Mouse (Mus musculus) erythroblast, adult 5-6 weeks (primary cell): ENCODE measurements around the gene Tmem160. TPM values are rescaled to one million over a fixed set of nuclear protein-coding genes. Genes with fewer than 3 reads are reported as not detected.

Experiments used
- ATAC-seq: replicated peaks from 2 replicates; pipeline ENCODE4 v1.8.0; 2016; ENCODE audit warnings: moderate number of reproducible peaks, mild to moderate bottlenecking, moderate TSS enrichment, inconsistent platforms; ENCODE audit not compliant: poor library complexity, low FRiP score, severe bottlenecking
- total RNA-seq, 2 experiments: library from RNA; stranded (forward) in 1 of 2; stranded (reverse) in 1 of 2; fragments of 150-400 nt in 1 of 2; fragments of 200-764, 138-1000 nt in 1 of 2; gene quantifications; 2 replicates each; pipeline versions ENCODE4 v1.2.3 to v1.2.4; 2015 to 2017; ENCODE audit warnings: low replicate concordance in 2 of 2

Tmem160 gene
- total RNA-seq, 2 experiments from 2014 or later = 4.6 TPM; not detected in 1

DNA sequence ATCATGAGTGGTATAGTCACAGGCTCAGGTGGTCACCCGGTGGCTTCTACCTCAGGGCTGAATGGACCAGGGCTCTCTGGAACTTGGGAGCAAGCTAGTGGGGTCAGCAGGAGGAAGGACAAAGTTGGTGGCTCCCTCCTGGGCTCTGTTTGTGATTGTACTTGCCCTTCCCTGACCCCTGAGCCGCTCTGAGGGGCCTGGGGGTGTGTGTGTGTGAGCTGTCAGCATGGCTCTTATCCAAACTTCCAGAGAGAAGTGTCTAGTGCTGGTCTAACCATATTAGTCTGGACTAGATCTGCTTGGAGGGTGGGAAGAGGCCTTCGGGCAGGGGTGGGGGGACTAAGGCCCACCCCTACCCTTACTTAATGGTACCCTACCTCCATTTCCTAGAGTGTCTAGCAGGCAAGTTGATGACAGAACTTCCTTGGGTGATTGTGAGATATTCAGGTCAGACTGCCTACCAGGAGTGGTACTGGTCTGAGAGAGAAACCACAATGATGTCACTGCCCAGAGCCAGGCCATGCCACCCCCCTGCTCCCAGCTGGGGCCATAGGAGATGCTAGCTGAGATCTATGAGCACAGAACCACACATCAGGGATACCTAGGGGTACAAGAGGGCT is 19.1 kb upstream of the Tmem160 start:
- ATAC-seq = no peak

DNA sequence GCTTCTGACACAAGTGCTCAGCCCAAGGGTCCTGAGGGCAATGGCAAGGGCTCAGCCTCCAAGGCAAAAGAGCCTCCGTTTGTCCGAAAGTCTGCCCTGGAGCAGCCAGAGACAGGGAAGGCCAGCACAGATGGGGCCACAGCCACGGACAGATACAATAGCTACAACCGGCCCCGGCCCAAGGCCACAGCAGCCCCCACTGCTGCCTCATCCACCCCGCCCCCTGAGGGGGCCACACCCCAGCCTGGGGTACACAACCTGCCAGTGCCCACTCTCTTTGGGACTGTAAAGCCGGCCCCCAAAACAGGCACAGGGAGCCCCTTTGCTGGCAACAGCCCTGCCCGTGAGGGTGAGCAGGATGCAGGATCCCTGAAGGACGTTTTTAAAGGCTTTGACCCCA is 17.5 kb upstream of the Tmem160 start:
- no peak for ATAC-seq

DNA sequence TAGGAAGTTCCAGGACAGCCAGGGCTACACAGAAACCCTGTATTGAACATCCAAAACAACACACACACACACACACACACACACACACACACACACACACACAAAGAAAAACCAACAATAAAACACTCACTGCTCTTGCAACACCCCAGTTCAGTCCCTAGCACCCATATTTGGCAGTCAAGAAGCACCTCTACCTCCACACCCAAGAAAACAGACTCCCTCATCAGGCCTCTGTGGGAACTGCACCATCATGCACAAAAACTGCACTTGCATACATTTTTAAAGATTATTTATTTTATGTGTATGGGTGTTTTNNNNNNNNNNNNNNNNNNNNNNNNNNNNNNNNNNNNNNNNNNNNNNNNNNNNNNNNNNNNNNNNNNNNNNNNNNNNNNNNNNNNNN is 11.3 kb upstream of the Tmem160 start:
- ATAC-seq = peak; percentile 84

DNA sequence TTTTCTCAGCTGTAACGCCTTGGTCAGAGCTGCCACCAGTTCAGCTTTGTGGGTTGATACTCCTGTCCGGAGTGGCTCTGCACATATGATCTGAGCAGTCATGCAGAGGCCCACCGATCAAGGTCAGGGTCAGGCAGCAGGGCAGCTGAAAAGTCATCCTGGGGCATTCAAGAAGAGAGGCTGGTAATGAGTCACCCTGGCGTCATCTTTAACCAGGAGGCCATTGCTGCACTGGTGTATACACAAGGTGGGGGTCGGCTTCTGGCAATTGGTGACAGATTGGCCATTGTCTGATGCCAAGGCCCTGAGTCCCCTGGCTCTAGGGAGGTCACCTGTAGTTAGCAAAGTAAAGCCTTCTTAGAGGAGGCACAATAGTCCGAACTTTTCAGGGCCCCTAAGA is 923 bp upstream of the Tmem160 start:
- ATAC-seq = no peak

DNA sequence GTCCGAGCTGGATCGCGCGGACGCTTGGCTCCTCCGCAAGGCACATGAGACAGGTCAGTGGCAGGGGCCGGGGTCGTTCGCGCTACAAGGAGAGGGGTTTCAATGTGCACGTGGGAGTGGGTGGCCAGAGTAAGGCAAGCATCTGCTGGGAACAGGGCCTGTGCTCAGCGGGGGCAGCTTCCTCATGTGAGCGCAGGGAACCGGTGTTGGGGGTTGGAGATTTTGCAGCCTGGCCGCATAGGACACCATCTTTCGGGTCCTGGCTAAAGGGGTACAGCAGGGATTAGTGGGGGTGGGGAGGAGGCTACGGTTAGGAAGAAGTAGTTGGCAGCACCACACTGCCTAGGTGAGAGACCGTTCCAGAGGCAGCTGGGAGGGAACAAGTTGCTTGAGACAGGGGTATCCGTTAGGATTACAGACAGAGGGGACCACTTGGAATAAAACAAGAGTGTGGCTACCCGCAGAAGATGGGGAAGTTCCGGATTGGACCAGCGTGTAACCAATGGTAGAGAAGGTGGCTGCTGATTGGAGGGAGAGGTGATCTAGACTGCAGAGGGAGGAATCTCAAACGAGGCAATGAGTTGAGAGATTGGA is 636 bp downstream of the Tmem160 start:
- ATAC-seq = peak; percentile 48; the same call in 1 of the 2 replicates

DNA sequence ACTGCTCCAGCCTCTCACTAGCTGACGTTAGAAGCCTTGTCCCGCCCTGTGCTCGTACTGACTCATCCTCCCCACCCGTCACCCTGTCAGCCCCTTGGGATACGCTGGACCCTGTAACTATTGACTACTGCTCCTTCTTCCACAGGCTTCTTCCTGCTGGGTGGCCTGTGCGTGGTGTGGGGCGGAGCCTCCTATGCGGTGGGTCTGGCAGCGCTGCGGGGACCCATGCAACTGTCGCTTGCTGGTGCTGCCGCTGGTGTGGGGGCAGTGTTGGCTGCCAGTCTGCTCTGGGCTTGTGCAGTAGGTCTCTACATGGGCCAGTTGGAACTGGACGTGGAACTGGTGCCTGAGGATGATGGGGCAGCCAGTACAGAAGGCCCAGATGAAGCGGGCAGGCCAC is 2.4 kb downstream of the Tmem160 start:
- no peak for ATAC-seq

DNA sequence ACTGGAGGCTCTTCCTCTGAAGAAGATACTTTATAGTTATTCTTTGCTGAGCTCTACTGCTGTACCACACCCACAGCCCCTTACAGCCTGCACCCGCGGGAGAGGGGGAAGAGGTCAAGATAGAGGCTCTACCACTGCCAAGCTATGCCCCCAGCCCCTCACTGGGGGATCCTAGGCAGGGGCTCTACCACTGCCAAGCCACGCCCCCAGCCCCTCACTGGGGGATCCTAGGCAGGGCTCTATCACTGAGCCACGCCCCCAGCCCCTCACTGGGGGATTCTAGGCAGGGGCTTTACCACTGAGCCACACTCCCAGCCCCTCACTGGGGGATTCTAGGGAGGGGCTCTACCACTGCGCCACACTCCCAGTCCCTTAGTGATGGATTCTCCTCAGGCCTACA is 3.7 kb downstream of the Tmem160 start:
- ATAC-seq = no peak

DNA sequence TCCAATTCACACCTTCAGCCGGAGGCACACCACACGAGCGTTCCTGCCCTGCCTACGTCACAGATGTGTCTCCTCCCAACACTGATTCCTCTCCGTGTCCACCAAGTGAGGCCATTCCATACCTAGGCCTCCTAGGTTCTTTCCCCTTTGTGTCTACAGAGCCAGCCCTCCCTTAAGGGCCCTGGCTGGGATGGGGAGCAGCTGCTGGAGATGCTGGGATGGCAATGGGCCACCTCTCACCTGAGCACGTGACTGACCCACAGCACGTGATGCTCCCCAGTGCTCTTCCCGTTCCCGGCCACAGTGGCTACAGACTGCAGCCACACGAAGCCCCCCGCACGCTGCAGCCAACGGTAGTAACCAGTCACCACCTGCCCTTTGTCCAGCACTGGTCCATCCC is 8.0 kb downstream of the Tmem160 start:
- no peak for ATAC-seq

DNA sequence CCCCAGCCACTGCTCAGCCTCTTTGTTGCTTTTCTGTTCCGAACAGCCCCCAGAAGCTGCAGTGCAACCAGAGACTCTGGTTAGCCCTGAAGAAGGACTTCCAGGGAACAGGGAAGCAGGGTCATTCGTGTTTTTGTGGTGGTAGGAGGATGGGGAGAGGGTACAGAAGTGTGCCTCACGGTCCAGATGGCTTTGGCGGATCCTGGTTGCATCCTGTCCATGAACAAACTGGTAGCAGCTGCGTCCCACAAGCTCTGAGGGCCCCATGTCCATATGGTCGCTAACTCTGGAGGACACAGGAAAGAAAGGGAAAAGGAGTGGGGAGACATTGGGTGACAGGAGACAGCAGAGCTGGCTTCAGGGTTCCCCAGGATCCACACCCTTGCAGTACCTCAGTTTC is 8.6 kb downstream of the Tmem160 start:
- no peak for ATAC-seq

DNA sequence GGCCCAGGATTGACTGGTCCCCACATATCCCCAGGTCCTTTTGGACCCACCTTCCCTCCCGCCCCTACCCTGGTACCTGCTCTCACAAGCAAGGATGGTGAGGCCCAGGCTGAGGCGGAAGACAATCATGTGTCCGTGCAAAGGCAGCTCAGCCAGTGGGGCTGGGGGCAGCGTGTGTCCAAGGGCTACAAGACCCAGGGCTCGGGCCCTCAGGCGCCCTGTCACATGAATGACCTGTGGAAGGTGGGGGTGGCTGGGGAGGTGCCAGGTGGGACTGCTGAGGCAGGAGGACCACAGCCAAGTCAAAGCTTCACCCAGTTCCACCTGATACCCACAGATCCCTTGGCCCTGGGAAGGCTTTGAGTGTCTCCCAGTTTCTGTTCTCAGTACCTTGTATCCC is 9.1 kb downstream of the Tmem160 start:
- no peak for ATAC-seq

DNA sequence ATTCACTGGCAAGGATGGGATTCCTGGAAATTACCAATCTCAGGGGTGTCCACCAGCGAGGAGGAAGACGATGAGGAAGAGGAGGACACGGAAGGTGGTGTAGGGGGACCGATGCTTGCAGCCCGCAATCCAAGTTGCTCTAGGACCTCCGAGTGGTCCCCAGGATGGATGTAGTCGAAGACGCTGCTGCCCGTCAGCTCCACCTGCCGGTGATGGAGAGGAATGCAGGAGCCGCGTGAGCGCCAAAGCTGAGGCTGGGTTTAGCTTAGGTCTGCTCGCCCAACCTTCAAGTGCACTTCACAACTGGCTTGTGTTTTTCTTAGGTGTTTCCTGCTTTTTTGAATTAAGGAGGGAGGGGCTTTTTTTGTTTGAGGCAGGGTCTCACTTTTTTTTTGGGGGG is 10.6 kb downstream of the Tmem160 start:
- peak; percentile 78 for ATAC-seq

DNA sequence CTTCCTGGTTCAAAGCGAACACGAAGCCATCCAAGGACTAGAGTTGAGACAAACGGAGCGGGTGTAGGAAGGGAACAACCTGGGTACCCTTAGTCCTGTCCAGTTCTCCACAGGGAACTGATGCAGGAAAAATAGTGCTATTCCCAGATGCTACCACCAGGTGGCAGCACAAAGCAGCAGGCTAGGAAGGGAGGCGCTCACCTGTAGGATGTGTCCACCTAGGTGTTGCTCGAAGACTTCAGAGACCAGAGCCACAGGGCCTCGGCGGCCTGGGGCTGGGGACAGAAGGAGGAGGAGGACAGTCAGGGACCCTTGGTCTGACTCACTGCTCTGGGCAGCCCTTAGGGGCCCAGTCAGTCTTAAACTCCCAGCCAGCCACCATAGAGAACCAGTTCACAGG is 12.6 kb downstream of the Tmem160 start:
- ATAC-seq = peak; percentile 76

DNA sequence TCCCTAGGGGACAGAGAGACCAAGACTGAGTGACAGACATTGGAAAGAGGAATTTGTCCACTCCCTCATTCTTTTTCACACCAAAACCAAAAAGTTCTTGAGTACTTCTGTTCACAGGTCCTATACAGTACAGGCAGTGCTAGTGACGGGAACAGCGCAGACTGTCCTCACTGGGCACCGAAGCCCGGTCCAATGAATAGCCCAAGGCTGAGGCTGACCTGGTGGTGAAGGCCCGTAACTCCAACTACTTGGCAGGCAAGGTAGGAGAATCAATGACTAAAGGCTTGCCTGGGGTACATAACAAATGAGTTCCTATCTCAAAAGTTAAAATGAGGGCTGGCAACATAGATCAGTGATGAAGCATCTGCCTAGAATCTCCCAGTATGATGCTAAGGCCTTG is 13.0 kb downstream of the Tmem160 start:
- ATAC-seq = 0 out of 2 replicates have a peak, but pooled peaks have one; percentile 5

DNA sequence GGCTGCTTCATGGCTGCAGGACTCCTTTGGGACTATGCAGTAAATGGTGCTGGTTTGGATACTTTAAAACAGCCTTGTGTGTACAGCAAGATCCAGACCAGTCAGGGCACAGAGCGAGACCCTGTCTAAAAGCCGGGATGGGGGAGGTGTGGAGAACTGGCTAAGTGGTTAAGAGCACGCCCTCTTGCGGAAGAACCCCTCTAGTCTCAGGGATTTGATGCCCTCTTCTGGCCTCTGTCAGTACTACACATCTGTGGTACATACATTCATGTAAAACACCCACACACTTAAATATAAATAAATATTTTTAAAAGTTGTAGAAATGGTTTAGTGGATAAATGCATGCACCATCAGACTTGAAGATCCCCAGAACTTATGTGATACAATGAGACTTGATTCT is 14.0 kb downstream of the Tmem160 start:
- ATAC-seq = 0 out of 2 replicates have a peak, but pooled peaks have one; percentile 35

DNA sequence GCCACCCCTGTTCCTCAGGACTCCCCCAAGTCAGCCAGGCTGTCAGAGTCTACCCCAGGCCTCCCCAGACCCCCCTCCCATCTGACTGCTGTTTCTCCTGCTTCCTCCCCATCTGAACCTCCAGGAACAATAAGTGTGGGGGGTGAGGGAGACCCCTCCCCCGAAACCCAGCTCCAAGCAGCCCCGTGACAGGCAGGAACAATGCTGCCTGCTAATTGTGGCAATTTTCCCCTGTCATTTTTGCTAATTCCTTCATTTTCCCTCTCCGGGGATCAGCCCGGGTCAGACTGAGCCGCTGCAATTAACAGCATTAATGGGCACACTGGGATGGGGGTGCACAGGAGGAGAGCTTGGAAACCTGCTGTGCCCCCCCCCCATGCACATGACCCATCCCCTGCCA is 15.5 kb downstream of the Tmem160 start:
- no peak for ATAC-seq

DNA sequence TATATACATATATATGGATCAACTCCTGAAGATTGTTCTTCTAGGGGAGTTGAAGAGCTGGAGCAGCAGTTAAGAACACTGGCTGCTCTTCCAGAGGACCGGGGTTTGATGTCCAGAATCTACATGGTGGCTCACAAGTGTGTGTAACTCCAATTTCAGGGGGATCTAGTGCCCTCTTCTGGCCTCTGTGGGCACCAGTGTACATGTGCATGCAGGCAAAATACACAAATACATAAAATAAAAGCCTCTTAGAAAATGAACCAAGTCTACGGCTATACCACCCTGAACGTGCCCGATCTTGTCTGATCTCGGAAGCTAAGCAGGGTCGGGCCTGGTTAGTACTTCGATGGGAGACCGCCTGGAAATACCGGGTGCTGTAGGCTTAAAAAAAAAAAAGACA is 19.0 kb downstream of the Tmem160 start:
- ATAC-seq = no peak

DNA sequence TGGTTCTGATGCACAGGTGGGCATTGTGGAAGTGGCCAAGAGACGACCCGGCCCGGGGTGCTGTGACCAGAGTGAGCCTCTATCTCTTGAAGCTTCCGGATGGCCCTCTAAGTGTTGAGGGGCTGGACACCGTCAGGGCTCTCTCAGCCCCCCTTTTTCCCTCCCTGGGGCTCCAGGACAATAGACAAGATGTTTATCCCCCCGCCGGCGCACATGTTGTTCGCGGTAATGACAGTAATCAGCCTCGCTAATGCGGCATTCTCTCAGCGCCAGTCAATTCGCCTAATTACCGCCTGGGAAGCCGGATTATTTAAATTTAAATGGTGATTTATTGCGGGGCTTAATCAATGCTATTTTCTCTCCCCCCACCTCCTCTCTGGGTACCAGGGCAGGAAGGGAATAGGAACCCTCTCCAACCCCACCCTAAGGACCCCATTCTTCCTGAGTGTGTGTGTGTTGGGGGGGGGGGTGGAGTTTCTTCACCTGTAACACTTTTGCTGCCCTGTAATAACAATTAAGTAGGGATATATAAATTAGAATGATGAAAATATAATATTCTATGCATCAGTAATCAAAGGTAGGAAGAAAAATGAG is 19.6 kb downstream of the Tmem160 start:
- no peak for ATAC-seq

DNA sequence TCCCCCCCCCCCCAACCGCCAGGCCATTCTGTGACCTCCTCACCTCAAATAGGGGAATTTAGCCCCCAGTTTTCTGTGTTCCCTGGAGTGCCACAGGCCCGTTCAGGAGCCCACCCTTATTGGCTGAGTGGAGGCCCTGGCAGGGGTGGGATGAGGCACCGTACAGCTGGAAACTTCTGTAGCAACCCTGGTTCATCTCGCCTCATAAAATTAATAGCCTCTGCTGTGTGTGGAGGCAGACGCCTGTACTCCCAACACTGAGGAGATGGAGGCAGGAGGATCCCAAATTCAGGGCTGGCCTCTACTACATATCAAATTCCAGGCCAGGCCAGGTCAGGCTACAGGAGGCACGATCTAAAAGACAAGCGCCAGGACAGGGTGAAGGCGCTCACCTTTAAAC is 21.3 kb downstream of the Tmem160 start:
- ATAC-seq = no peak

DNA sequence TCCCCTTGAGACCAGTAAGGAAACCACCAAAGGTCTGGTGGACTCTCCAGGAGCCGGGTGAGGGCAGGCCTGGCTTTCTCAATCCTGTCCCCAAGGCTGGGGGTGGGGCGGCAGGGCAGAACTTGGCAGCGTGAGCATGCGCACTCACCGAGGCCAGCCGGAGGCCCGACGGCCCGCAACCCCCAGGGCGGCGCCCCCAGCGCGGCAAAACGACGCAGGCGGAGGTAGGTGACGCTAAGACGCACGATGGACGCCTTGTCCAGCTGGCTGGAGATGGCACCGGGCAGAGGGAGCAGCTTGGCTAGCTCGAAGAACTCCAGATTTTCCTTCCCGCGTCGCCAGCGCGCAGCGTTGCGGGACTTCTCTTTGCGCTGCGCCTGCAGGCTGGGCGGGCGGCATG is 21.9 kb downstream of the Tmem160 start:
- ATAC-seq = no peak

DNA sequence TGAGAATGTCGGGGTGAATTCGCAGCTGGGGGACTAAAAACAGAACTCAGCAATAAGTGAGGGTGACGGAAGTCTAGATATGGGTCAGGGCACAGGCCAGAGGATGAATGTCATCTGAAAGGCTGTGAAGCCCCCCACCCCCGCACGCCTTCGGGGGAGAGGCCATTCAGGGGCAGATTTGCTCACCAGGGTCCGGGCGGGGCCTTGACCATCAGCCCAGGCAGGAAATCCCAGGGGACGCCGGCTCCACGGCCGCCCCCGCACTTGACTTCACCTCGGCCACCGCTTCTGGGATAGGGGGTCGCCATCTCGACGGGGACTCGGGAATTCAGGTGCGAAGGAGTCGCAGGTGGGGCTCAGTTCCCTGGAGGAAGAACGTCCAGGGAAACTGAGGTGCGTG is 22.7 kb downstream of the Tmem160 start:
- no peak for ATAC-seq

DNA sequence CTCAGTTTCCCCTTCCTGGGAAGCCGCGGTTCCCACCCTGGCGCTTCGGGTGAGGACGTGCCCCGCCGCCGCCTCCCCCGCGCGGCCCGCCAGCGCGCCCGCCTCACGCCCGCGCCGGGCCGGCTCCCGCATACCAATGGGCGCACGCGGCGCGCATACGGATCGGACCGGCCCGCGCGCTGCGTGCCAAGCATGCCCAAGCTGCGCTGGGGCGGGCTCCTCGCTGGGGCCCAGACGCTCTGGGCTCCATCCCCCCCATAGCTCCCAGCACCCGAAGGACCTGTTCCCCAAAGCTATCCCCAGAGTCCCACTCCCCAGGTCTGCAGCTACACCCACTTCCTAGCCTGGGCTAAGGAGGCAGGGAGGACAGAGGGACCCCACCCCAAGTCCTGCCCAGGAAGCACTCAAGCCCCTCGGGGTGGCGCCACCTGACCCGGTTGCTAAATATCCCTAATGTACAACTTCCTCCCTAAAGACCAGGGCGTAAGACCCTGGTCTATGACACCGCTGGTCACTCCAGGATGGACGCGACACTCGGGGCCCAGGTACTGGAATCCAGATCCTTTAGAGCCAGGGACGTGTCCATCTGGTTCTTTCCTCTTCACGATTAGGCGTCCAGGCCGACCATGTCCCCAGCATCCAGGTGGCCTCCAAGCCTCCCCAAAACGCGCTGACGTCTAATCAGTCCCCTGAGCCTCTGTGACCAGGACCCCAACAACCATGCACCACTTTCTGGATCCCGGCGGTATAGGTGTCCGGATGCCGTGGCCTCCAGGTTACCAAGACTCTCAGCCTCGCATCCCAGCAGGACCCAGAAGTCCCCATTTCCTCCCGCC is 23.4 kb downstream of the Tmem160 start:
- ATAC-seq = no peak
